Mouse (Mus musculus) lung, postnatal 0 days (tissue): ENCODE measurements at regions not wholly inside any gene's neighbourhood (a gene's known extent, or its start where the extent isn't known, plus 50 kb on each side); places are given as distances from the start of the nearest gene placed in this dataset.

Experiments
- ATAC-seq: fragments of 200-750 bp; cut with Nextera tagmentation; 2 replicates; pipeline ENCODE4 v1.8.0; 2017; ENCODE audit warnings: moderate library complexity
- DNase-seq: peaks from one replicate; pipeline ENCODE4 v3.0.0-alpha.2; 2016; ENCODE audit warnings: low spot score
- H3K27ac ChIP-seq: fragments of 300-500 bp; sonication (generic); 2 replicates; pipeline ENCODE4 v1.5.1; 2014; ENCODE audit warnings: antibody characterized with exemption, mild to moderate bottlenecking, low read length, mixed read lengths
- H3K27me3 ChIP-seq: fragments of 300-500 bp; sonication (generic); replicated peaks from 2 replicates; pipeline ENCODE4 v1.6.1; 2014; ENCODE audit warnings: low read length, mixed read lengths; ENCODE audit not compliant: insufficient read depth
- H3K36me3 ChIP-seq: fragments of 300-500 bp; sonication (generic); 2 replicates; pipeline ENCODE4 v1.6.1; 2014; ENCODE audit warnings: low read length, mixed read lengths; ENCODE audit not compliant: insufficient read depth
- H3K4me1 ChIP-seq: fragments of 300-500 bp; sonication (generic); 2 replicates; pipeline ENCODE4 v1.6.1; 2014; ENCODE audit warnings: antibody characterized with exemption, low read depth, low read length, mixed read lengths; ENCODE audit not compliant: insufficient read depth
- H3K4me2 ChIP-seq: fragments of 300-500 bp; sonication (generic); replicated peaks from 2 replicates; pipeline ENCODE4 v1.6.1; 2014; ENCODE audit warnings: low read depth, mild to moderate bottlenecking, low read length, moderate library complexity, mixed read lengths
- H3K4me3 ChIP-seq: fragments of 300-500 bp; sonication (generic); 2 replicates; pipeline ENCODE4 v1.5.1; 2014; ENCODE audit warnings: low read depth, low read length
- H3K9ac ChIP-seq: fragments of 300-500 bp; sonication (generic); replicated peaks from 2 replicates; pipeline ENCODE4 v1.6.1; 2014; ENCODE audit warnings: low read depth, mild to moderate bottlenecking
- H3K9me3 ChIP-seq: fragments of 300-500 bp; sonication (generic); 2 replicates; pipeline ENCODE4 v1.6.1; 2016; ENCODE audit warnings: low read length, mixed read lengths
- CTCF ChIP-seq: IDR thresholded peaks from 2 replicates; pipeline ENCODE4 v1.5.1; 2016; ENCODE audit warnings: antibody characterized with exemption, mild to moderate bottlenecking
- EP300 ChIP-seq: IDR thresholded peaks from 2 replicates; pipeline ENCODE4 v1.6.1; 2016; ENCODE audit warnings: antibody characterized with exemption, mild to moderate bottlenecking, control low read depth
- WGBS: fragments of 180-500 bp; shearing (Covaris S2); extraction: QIAGEN DNeasy Blood & Tissue Kit; methylation state at CpG from one replicate; pipeline ENCODE4 v1.1.7; 2014; 5-methylcytosine and 5-hydroxymethylcytosine counted together

GRCm38 (mm10) chr3:137288301-137288942 is 52.4 kb upstream of the Emcn start:
- no peaks in the 10 kb centered on the region for H3K36me3 ChIP-seq
- no peak for TF ChIP-seq CTCF
- no peak for TF ChIP-seq EP300
- no peaks in the 10 kb centered on the region for H3K9me3 ChIP-seq
- no peaks in the 10 kb centered on the region; the same call in 1 of the 2 replicates for H3K4me1 ChIP-seq
- no peak for ATAC-seq
- no peak for DNase-seq
- H3K27ac ChIP-seq = no peak overlapping the region
- no peak overlapping the region for H3K9ac ChIP-seq
- H3K4me2 ChIP-seq = no peak overlapping the region
- no peak overlapping the region for H3K4me3 ChIP-seq
- WGBS = 85% methylated on average over 7 of the region's 7 CpGs
- H3K27me3 ChIP-seq = no peaks in the 10 kb centered on the region

GRCm38 (mm10) chr3:137288943-137289682 is 51.8 kb upstream of the Emcn start:
- H3K9ac ChIP-seq = no peak overlapping the region
- ATAC-seq = no peak
- H3K27me3 ChIP-seq = no peaks in the 10 kb centered on the region
- TF ChIP-seq CTCF (no peak), EP300 (no peak)
- H3K4me1 ChIP-seq = no peaks in the 10 kb centered on the region; the same call in 1 of the 2 replicates
- DNase-seq = no peak
- no peak overlapping the region for H3K27ac ChIP-seq
- WGBS = 77% methylated on average over 2 of the region's 2 CpGs
- H3K4me2 ChIP-seq = no peak overlapping the region
- H3K9me3 ChIP-seq = no peaks in the 10 kb centered on the region
- no peak overlapping the region for H3K4me3 ChIP-seq
- H3K36me3 ChIP-seq = no peaks in the 10 kb centered on the region

- H3K4me1 ChIP-seq = no peaks in the 10 kb centered on the region; the same call in 1 of the 2 replicates
- no peak overlapping the region for H3K27ac ChIP-seq
- no peak overlapping the region for H3K9ac ChIP-seq
- 64% methylated on average over 3 of the region's 3 CpGs for WGBS
- ATAC-seq (no peak), DNase-seq (no peak)
- H3K4me2 ChIP-seq = no peak overlapping the region
- H3K27me3 ChIP-seq = no peaks in the 10 kb centered on the region
- H3K4me3 ChIP-seq = no peak overlapping the region
- TF ChIP-seq CTCF (no peak), EP300 (no peak)
- no peaks in the 10 kb centered on the region for H3K36me3 ChIP-seq
- H3K9me3 ChIP-seq = no peaks in the 10 kb centered on the region
Measured at GRCm38 (mm10) chr3:137289683-137289984, 51.2 kb upstream of the Emcn start.
